Mouse (Mus musculus) urinary bladder, postnatal 14 days (tissue): Measurements from ENCODE around the gene Nt5c2.

ENCODE experiments used
- DNase-seq: peaks from one replicate; pipeline ENCODE4 v3.0.0; 2021; ENCODE audit warnings: low spot score

Nt5c2 gene

DNA sequence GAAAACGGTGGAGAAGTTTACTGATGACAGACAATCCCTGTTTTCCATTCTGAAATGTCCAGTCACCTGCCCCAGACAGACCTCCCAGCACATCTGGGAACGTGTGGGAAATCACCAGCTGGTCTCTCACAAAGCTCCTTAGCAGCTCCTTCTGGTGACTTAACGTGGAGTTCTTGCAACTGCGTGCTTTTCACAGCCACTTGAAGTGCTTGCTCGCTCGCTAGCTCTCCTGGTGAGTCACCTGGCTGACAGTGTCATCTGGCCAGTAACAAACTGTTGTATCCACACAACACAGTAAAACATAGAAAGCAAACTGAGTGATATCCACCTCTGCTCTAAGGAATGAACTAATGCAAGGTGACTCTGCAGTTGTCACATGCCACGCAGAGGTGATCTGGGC, 128.1 kb downstream of the Nt5c2 start:
- no peak for DNase-seq

DNA sequence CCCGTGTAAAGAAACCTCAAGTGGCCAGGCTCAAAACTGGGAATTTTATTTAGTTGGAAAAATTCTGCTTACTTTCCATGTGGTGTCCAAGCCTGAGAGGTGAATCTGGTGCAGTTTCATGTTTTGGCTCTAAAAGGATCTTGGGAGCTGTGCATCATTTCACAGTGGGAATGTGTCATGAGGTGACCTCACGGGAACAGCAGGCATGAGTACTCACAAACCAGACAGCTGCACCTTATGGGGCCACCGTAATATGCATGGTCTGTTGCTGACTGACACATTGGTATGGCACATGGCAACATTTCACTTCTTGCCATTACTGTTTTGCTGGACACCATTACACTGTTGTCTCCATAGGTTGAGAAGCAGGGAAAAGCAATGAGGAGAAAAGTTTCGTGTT, 129.6 kb downstream of the Nt5c2 start:
- DNase-seq = no peak

DNA sequence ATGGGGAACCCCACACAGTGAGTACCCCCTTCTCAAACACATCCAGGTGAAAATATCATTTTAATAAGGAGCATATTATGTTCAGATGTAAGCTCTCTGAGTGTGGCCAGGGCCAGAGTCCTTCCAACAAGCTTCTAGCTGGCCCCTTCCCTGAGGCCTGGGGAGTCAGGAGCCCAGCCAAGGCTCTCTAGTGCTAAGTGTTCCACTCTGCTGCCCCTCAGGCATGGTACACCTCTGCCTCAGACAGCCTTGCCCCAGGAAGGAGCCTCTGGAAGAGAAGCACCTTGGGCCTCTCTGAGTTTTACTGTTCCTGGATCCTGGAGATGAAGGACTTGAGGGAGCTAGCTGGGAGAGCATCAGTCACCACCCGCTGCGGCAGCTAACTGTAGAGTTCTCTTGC, 135.1 kb downstream of the Nt5c2 start:
- DNase-seq = no peak

DNA sequence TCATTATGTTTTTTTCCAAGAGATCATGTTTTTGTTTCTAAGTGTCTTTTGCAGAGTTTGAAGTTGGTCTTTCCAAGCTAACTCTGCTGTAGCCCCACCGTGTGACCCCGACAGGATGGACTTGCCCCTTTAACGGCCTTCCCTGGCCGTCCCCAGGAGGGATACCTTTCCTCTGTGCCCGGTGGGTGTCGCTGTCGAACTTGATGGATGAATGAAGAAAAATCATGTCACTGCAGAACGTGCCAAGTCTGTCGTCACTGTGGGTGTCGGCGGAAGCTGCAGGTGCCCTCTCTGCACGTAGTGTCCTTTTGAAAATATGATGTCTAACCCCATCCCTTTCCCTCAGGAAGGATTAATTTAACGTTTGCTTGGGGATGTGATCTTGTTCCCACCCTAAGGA, 136.6 kb downstream of the Nt5c2 start:
- peak; percentile 64 for DNase-seq

DNA sequence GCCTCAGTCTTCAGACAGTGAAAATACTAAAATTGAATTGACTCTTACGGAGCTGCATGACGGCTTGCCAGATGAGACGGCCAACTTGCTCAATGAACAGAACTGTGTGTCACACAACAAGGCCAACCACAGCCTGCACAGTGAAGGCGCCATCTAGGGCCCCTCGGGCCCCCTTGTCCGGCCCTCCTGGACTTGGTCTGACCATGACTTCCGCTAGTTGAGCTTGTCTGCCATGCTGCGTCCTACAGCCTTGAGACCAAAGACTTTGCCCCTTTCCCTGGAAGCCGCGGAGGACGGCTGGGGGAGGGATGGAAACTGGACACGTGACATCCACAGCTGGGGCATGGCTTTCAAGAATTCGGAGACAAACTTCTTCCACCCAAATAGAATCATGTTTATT, 137.1 kb downstream of the Nt5c2 start:
- no peak for DNase-seq

DNA sequence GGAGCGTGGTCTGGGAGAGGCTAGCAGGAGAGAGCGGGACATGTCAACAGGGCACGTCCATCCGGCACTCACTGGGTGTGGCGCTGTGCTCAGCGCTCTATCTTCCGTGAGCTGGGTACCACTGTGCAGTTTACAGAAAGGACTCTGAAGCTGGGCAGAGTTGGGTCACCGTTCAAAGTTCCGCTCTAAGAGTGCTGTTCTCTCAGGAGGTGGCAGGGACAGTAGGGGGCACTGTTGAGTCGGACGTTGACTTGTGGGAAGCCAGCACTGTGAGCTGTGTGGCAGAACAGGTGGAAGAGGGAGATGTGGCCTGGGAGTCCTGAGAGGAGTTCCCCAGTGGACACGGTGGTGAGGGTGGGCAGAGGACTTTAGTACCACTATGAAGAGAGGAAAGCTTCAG, 139.2 kb downstream of the Nt5c2 start:
- DNase-seq = peak; percentile 90

DNA sequence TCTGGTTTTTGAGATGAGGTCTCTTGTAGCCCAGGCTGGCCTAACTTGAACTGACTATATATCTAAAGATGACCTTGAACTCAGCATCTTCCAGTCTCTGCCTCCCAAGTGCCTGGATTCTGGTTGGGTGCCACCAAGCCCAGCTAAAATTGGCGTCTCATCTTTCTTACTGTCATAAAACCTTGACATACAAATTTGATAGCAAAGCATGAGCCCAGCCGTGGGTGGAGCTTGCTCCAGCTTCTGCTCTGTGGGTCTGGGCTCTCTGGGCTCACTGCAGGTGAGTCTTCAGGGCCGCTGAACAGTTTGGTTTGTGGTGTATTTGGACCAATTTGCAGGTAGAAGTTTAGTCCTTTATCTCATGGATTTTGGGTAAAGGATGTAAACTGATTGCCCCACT, 141.0 kb downstream of the Nt5c2 start:
- DNase-seq = no peak

DNA sequence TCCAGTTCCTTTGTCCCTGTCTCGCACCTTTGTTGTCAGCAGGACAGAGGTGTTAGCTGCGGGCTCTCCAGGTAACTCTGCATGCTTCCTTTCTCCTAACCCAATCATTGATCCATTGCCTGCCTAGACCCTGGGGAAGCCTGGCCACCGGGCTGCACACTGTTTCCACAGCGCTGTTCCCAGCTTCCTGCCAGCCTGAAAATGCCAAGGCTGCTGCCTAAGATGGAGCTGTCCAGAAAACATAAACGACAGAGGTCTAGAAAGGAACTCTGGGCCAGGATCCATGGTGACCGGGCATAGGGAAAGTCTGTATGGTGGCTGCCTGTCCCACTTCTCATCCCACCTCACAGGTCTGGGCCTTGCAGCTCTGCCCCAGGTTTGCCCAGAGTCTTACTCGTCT, 143.3 kb downstream of the Nt5c2 start:
- no peak for DNase-seq

DNA sequence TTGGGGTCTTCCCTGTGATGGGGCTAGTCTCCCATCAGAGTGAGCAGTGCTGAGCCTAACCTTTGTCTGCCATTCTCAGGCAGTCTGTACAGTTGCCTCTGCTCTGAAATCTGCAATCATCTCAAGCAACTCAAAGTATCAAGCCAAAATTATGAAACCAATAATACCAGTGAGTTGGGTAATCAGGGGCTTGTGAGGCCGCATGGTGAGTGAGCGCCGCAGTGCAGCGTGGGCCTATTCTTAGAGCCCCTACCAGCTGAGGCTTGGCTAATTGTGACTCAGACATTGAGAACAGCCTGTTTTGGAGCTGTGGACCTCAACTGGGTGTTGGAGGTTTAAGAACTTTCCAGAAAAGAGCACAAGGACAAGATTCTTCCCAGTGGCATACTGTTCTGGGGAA, 143.9 kb downstream of the Nt5c2 start:
- no peak for DNase-seq

DNA sequence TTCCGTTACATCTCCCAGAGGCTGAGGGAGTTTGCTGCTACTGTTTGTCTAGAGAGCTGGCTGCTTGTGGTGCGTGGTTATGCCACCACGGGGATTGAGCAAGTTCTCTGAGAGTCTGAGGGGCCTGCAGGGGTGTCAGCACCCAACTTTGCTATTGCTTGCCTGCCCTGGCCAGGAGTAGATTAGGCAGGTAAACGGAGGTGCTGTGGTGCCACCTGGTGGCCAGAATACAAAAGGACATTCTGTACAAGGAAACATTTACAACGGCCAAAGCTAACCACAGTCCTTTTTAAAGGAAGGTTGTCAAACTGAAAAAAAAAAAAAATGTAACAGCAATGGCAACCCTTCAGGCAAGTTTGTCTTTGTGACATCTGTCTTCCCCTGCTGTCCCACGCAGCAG, 145.4 kb downstream of the Nt5c2 start:
- DNase-seq = peak; percentile 84

DNA sequence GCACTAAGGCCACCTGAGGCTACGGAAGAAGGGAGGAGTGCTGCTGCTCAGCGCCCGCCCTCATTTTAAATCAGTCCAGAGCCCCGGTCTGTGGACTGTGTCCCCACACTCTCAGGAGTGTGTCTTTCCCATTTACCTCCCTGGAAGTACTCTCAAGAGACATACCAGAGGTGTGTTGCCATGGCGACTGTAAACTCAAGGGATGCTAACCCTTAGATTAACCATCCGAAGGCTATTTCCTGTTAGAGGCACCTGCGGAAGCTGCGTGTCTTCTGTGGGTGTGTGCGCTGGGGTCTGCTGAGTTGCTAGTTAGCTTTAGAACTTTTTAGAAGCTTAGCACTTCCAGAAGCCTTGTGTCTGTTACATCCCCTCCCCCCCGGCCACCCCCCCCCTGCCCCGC, 145.9 kb downstream of the Nt5c2 start:
- no peak for DNase-seq

DNA sequence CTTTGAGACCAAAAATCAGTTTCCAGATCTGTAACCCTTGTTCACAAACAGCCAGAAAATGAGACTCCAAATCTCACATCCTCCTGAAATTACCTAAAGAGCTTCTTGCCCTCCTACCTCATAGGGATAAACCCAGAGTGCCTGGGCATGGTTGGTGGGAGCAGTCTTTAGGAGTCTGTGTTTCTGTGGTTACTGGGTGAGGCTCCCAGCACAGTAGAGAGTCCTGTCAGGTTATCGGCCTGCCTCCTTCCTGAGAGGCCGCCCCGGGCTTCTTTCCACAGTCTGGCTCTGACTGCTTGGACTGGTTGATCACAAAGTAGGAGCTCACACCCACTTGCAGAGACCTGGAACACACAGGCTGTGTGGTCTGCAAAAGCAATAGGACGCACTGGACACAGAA, 149.6 kb downstream of the Nt5c2 start:
- DNase-seq = no peak

DNA sequence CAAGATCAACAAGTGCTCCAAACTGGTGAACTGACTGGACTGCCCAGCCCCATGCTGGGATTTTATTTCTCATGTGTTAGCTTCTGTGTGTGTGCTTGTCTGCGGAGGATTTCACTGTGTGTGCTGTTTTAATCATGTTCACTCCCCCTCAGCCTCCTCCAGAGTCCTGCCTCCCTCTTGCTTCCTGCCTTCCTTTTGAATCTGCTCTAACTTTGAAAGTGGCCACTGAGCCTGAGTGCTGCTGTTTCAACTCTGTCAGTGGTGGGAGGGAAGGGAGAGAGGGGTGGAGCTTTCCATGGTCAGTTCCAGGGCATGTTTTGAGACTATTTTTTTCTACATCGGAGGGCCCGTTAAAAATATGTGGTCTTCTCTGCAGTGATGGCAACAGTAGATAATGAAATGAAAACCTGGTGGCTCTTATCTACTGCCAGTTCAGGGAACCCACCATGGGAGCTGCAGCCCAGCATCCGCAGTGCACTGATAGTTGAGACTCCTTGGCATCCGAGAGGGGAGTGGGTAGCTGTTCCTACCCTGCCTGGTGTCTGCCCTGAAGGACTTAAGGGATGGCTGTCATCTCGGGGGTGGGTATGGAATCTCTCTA, 150.1 kb downstream of the Nt5c2 start:
- DNase-seq = no peak

DNA sequence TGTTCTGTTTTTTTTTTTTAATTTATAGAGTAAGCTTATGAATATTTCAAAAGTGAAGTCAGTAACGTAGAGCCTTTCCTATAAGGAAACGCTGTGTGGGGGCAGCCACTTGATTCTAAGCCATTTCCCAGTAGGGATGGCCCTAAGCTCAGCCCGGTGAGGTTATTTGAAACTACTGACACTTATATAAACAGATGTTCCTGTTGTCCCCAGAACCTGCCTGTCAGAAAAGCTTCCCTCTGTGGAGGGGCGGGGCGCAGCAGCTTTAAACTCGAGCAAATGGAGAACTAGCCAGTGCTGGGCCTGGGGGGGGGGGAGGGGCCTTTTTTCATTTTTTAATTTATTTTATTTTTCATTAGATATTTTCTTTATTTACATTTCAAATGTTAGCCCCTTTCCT, 150.9 kb downstream of the Nt5c2 start:
- no peak for DNase-seq

DNA sequence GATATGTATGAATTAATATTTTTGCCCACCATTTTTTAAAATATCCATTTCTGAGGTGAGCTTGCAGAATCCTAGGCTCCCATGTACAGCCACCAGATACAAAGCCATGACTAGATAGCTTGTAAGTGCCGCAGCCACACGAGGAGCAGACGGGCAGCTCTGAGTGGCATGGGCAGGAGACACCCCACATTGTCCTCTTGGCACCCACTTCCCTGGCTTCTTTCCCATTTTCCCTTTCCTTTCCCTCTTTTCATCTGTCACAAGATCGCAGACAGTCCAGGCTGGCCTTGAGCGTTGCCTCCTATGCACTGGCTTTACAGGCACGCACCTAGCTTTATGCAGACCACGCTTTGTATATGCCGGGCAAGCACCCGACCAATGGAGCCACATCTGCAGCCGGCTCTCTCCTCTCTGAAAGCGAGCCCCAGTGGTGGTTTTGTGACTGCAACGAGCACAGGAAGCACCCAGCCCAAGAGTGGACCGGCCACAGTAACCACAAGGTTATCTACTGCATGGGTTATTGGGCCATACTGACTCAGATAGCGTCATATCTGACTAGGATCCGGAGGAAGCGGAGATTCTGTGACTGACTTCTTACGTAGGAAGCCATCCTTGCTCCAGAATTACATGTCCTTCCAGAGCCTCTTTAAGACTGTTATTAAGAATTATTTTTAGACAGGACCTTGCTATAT, 151.6 kb downstream of the Nt5c2 start:
- DNase-seq = no peak

DNA sequence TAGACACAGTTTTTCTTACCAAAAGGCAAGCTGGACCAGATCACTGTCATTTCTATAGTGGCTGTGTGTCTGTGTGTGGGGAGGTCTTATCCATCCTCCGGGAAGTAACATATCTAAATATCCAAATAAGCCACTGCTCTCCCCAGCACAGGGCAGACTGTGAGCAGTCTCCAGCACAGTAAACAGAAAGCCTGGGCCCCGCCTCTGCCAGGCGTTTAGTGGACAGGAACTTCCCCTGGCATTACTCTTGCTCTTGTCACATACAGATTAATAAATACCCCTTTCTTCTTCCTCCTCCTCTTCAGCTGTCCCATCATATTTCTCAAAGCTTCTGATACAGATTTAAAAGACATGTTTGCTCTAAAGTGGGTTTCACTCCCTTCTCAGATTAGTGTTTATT, 152.4 kb downstream of the Nt5c2 start:
- no peak for DNase-seq

DNA sequence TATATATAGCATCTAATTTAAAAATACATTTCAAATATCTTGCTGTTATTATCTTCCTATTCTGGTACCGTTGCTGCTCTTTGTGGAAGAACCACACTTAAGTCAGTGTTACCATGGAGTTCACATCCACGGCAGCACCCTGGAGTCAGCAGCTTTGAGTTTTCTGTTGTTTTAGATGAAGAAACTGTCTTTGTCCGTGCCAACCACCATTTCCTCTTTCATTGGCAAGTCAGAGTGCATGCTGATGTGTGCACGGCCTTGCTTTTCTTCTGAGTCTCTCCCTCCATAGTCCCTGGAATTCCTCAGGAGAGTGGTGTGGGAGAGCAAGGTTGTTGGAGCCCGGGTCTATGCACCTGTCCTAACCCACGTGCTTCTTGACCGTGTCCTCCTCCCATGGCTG, 156.8 kb downstream of the Nt5c2 start:
- DNase-seq = no peak

DNA sequence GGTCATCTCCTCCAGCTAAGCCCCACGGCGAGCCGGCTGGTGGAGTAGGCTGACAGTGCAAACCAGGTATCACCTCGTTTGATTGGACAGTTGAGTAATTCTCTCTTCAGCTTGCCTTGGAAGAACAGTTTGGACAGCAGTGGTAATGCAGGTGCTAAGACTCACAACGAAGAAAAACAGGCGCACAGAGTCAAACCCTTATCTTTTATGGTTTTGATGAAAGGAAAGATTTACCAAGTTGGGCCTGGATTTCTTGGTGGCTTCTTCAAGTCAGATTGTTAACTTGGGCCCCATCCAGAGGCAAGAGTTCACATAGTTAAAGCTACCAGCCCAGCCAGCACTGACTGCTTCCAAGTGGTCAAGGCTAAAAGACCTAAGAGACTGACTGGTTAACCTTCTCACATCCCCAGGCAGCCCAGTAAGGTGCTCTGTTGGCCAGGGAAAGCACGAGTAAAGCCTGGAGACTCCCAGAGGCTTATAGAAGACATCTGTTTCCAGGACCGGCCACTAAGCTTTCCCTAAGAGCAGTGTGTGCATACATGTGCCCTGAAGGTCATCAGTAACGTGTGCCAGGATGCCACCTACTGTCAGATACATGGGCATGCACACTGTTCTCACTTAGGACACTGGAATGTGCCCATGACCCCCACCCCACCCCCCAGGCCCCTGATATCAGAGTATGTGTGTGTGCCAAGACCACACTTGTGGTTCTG, 157.5 kb downstream of the Nt5c2 start:
- no peak for DNase-seq

DNA sequence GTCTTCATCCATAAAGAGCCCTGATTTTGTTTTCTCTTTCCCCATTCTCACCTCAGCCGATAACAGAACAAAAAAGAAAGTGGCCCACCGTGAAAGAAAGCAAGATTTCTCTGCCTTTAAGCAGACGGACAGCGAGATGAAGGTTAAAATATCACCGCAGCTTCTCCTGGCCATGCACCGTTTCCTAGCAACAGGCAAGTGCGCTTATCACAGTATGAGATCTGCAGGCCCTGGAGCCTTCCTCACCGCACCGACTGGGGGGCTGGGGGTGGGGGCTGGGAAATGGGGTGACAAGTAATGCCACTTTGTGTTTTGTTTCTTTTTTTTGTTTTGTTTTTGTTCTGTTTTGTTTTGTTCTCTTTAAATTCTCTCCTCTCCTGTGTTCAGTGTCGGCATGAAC, 158.2 kb downstream of the Nt5c2 start:
- no peak for DNase-seq

DNA sequence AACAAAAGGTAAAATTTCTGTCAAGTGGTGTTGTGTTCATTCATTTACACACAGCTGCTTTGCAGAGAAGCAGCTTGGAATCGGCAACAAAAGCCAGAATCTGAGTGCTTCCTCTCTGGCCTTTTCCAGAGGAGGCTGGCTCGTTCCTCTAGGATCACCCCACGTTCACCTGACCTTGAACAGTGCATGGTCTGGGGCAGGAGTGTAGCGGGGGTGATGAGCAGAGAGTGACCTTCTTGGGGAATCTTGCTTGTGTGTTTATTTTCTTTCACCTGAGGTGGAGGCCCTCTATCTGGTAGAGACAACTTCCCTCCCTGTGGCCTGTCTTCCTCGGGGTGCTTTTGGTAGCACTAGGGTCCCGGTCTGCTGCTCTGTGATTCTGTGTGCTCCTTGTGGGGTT, 158.7 kb downstream of the Nt5c2 start:
- no peak for DNase-seq

DNA sequence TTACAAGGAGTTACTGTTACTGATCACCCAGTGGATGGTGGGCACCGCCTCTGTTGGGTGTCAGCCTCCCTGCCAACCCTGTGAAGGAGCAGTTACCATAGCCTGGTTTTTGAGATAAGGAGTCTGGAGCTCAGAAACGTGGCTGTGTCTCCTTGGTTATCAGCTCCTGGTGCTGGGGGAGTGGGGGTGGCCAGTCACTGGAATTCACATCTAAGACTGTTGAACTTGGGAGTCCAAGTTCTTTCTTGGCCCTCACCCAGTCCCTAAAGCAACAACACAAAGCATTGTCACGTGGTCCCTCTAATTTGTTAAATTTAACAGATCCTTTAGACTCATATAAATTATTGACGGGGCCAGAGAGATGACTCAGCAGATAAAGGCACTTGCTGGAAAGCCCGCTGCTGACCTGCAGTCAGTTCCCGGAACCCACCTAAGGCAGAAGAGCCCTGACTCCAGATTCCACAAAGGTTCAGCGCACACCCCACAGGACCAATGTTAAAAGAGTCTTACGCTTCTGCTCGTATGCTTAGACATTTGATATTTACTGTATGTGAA, 165.4 kb downstream of the Nt5c2 start:
- no peak for DNase-seq

DNA sequence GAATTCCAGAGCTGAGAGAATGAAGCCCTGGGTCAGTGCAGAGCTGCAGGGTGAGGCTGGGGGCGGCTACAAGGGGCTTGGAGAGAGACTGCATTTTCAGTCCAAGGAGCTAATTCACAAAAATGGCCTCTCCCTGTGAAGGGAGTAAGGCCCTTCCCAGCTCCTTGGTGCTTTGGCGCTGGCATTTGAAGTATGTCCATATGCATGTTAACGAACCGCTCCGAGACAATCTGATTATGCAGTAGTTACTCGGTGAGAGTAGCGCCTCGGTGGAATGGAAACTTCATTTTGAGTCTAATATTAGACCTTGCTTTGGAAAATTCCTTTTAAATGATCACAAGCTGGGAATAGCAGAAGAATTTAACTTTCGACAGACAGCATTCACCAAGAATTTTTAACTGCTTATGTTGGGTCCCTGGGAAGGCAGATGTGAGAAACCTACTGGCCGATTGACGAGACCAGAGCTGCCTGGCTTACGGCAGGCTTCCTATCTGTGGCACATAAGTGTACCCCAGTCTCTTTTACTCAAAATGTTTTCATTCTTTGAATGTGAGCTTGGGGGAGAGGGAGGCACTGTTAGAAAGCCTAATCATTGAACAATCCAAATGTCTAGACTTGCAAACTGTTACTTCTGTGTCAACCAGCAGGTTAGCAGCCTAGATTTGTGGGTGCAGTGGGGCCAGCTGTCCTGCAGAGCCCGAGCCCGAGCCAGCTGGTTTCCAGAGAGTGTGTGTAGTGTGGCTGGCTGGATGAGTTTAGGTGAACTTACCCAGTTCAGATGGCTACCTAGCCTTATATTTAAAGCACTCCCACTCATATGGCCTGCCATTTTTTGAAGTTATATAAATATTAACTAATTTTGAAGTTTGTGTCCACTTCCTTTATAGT, 166.3 kb downstream of the Nt5c2 start:
- no peak for DNase-seq
